Comparison of ENCODE assay signal across 27 mouse cellular contexts in genomic region chr17:10431849-10432524, GRCm38 (mm10).
DNase-seq lines count a peak whose midpoint lies in the region; ATAC-seq and TF ChIP-seq lines count a peak whose summit lies in the region.
"Had no signal": no experiment of that assay in that cellular context is flagged by ENCODE, and none has a peak within 500 bp of the region (broad histone marks: within the 10 kb centered on the region; RNA-seq: fewer than 3 reads in every experiment).

No protein-coding gene starts in this region.

- in situ Hi-C loops in ES-E14 (cut with MboI; ENCODE audit: low sequenced_read_pairs in 2 of 2, unreplicated experiment in 2 of 2) = no loop called here

- no peak overlapping the region for H3K9ac ChIP-seq in forebrain, embryonic 11.5 days (ENCODE audit: low read length)
- H3K9ac ChIP-seq in forebrain, embryonic 12.5 days = no peak overlapping the region
- H3K9ac ChIP-seq in ES-E14 (ENCODE audit: insufficient read depth, low read depth, low read length, poor library complexity, severe bottlenecking) = peak overlapping the region; percentile 51; the same call in 1 of the 2 replicates
- H3K9ac ChIP-seq: forebrain, embryonic 15.5 days; heart, embryonic 12.5 days; heart, embryonic 15.5 days; hindbrain, embryonic 14.5 days had no signal

- no peak overlapping the region for H3K4me2 ChIP-seq in forebrain, embryonic 11.5 days (ENCODE audit: low read depth, low read length, severe bottlenecking)
- H3K4me2 ChIP-seq in forebrain, embryonic 12.5 days = no peak overlapping the region
- H3K4me2 ChIP-seq: forebrain, embryonic 15.5 days; heart, embryonic 12.5 days; heart, embryonic 15.5 days; hindbrain, embryonic 14.5 days had no signal

- no peaks in the 10 kb centered on the region for H3K79me2 ChIP-seq in macrophage (ENCODE audit: inconsistent target)

- H3K36me3 ChIP-seq in forebrain, embryonic 11.5 days (ENCODE audit: control insufficient read depth, insufficient read depth, low read length) = no peaks in the 10 kb centered on the region
- H3K36me3 ChIP-seq in forebrain, embryonic 12.5 days (replicated peaks) = no peaks in the 10 kb centered on the region
- H3K36me3 ChIP-seq in E14TG2a.4 (ENCODE audit: insufficient read depth, low read length) (no peaks in the 10 kb centered on the region), ES-E14 (ENCODE audit: control insufficient read depth, insufficient read depth, low read length, poor library complexity, severe bottlenecking) (no peaks in the 10 kb centered on the region), macrophage (ENCODE audit: inconsistent target) (no peaks in the 10 kb centered on the region)
- H3K36me3 ChIP-seq in hindbrain, embryonic 10.5 days = no peaks in the 10 kb centered on the region
- H3K36me3 ChIP-seq: forebrain, embryonic 10.5 days; forebrain, embryonic 15.5 days; G1E; heart, embryonic 12.5 days; heart, embryonic 15.5 days had no signal

- H3K27ac ChIP-seq in forebrain, embryonic 11.5 days (ENCODE audit: low read depth, low read length) = no peak overlapping the region
- no peak overlapping the region for H3K27ac ChIP-seq in forebrain, embryonic 12.5 days
- H3K27ac ChIP-seq in ES-E14 (ENCODE audit: insufficient read depth, low read depth, low read length, poor library complexity, severe bottlenecking) = peak overlapping the region; percentile 93
- H3K27ac ChIP-seq in macrophage = peak overlapping the region; percentile 60
- no peak overlapping the region for H3K27ac ChIP-seq in hindbrain, embryonic 10.5 days
- H3K27ac ChIP-seq: forebrain, embryonic 10.5 days; forebrain, embryonic 15.5 days; heart, embryonic 15.5 days; hindbrain, embryonic 14.5 days; hindbrain, postnatal 0 days had no signal

- no peaks in the 10 kb centered on the region for H3K9me3 ChIP-seq in forebrain, embryonic 11.5 days (ENCODE audit: control insufficient read depth, low read length)
- H3K9me3 ChIP-seq in forebrain, embryonic 12.5 days = no peaks in the 10 kb centered on the region
- H3K9me3 ChIP-seq in E14TG2a.4 (ENCODE audit: low read length) (no peaks in the 10 kb centered on the region), ES-E14 (ENCODE audit: control insufficient read depth, insufficient read depth, low read depth, low read length) (no peaks in the 10 kb centered on the region)
- no peaks in the 10 kb centered on the region for H3K9me3 ChIP-seq in hindbrain, embryonic 10.5 days
- H3K9me3 ChIP-seq: forebrain, embryonic 10.5 days; forebrain, embryonic 15.5 days; G1E; heart, embryonic 12.5 days; heart, embryonic 15.5 days had no signal

- no peak overlapping the region for H3K4me3 ChIP-seq in forebrain, embryonic 11.5 days (ENCODE audit: low read depth, low read length)
- no peak overlapping the region for H3K4me3 ChIP-seq in forebrain, embryonic 12.5 days (replicated peaks)
- H3K4me3 ChIP-seq in E14TG2a.4 (replicated peaks; ENCODE audit: low read length) (peak overlapping the region; percentile 29; the same call in 1 of the 2 replicates), ES-E14 (ENCODE audit: insufficient read depth in 1 of 2, low read depth in 1 of 2, low read length in 2 of 2, poor library complexity in 1 of 2, severe bottlenecking in 1 of 2) (peak overlapping the region in 1 of 2 experiments; percentile 1; a peak in 1 of 4 replicates), macrophage (ENCODE audit: inconsistent target) (no peak overlapping the region)
- no peak overlapping the region for H3K4me3 ChIP-seq in hindbrain, embryonic 10.5 days
- H3K4me3 ChIP-seq: forebrain, embryonic 10.5 days; forebrain, embryonic 15.5 days; heart, embryonic 12.5 days; heart, embryonic 15.5 days had no signal

- ATAC-seq in forebrain, embryonic 11.5 days (replicated peaks; ENCODE audit: low FRiP score) = no peak
- ATAC-seq in forebrain, embryonic 12.5 days (ENCODE audit: low FRiP score) = no peak
- ATAC-seq: activated CD4-positive, CD25-positive, alpha-beta regulatory T cell, adult 4 months; forebrain, embryonic 15.5 days; hindbrain, postnatal 0 days; inflammation-experienced regulatory T-cells, adult 6 months; intestine, embryonic 16.5 days; Patski had no signal

- H3K4me1 ChIP-seq in forebrain, embryonic 11.5 days (replicated peaks; ENCODE audit: control insufficient read depth, insufficient read depth, low read length) = no peaks in the 10 kb centered on the region
- H3K4me1 ChIP-seq in forebrain, embryonic 12.5 days = 0 out of 2 replicates have a peak, but pooled peaks cover 5% of the 10 kb centered on the region
- H3K4me1 ChIP-seq in E14TG2a.4 (replicated peaks; ENCODE audit: low read depth, low read length) (peaks cover 76% of the 10 kb centered on the region), ES-E14 (ENCODE audit: control insufficient read depth in 2 of 2, insufficient read depth in 2 of 2, low read length in 2 of 2, poor library complexity in 1 of 2) (peaks cover 18 to 19% of the 10 kb centered on the region in 2 experiments; a peak in 3 of 4 replicates)
- peaks cover 15% of the 10 kb centered on the region for H3K4me1 ChIP-seq in hindbrain, embryonic 10.5 days (replicated peaks)
- H3K4me1 ChIP-seq: forebrain, embryonic 15.5 days had no signal

- no peak for TF ChIP-seq CTCF in E14TG2a.4 (conservative IDR thresholded peaks at IDR 0.05; ENCODE audit: low read length)

- peak; percentile 20 for DNase-seq in forebrain, embryonic 11.5 days (ENCODE audit: low spot score)
- peak; percentile 61 for DNase-seq in ES-E14 (ENCODE audit: low read depth, low spot score)
- no peak for DNase-seq in hindbrain, embryonic 10.5 days (ENCODE audit: low spot score)
- no peak for DNase-seq in cerebellum, adult 8-10 months
- DNase-seq: adrenal gland, adult 8-10 months; adrenal gland, postnatal 25 days; cerebellum, adult 11-12 months; cerebellum, adult 9-10 months; cerebellum, postnatal 14 days; gastrocnemius, postnatal 10 days; gastrocnemius, postnatal 36 days; heart, postnatal 10 days; heart, postnatal 36 days had no signal

- no peaks in the 10 kb centered on the region for H3K27me3 ChIP-seq in forebrain, embryonic 11.5 days (ENCODE audit: control insufficient read depth, insufficient read depth, low read length)
- peaks cover 3% of the 10 kb centered on the region; the same call in 1 of the 2 replicates for H3K27me3 ChIP-seq in forebrain, embryonic 12.5 days
- no peaks in the 10 kb centered on the region for H3K27me3 ChIP-seq in E14TG2a.4 (ENCODE audit: insufficient read depth, low read length)
- no peaks in the 10 kb centered on the region for H3K27me3 ChIP-seq in hindbrain, embryonic 10.5 days (ENCODE audit: insufficient read depth, poor library complexity, severe bottlenecking)
- H3K27me3 ChIP-seq: forebrain, embryonic 15.5 days; heart, embryonic 12.5 days; heart, embryonic 15.5 days; Patski had no signal

- 71% methylated on average over 6 of the region's 6 CpGs for WGBS in forebrain, embryonic 11.5 days
- WGBS in forebrain, embryonic 12.5 days = 70% methylated on average over 6 of the region's 6 CpGs
- 89% methylated on average over 6 of the region's 6 CpGs for WGBS in macrophage (ENCODE audit: missing documents)
- 73% methylated on average over 6 of the region's 6 CpGs for WGBS in hindbrain, embryonic 10.5 days

TF ChIP-seq in ES-E14, 5 proteins besides CTCF, POLR2A, EP300 and RAD21:
- TF ChIP-seq ZNF384 (IDR thresholded peaks at IDR 0.05; ENCODE audit: low read depth, low read length) = no peak
- peak; percentile 12; the same call in 1 of the 2 replicates for TF ChIP-seq MAFK (IDR thresholded peaks at IDR 0.05; ENCODE audit: insufficient read depth, low read depth, low read length)

Comparison
In these comparisons a context has a peak if more than half of its experiments do, and no peak if none do; other contexts are left out.
1. DNase-seq: peak in forebrain, embryonic 11.5 days (single experiment) and ES-E14 (single experiment); none in hindbrain, embryonic 10.5 days (single experiment) and cerebellum, adult 8-10 months (single experiment).
2. H3K27ac ChIP-seq: peak in ES-E14 (single experiment) and macrophage (single experiment); none in forebrain, embryonic 11.5 days (single experiment), forebrain, embryonic 12.5 days (single experiment) and hindbrain, embryonic 10.5 days (single experiment).